Comparison of ENCODE assay signal across 9 mouse cellular contexts in the genomic region with DNA sequence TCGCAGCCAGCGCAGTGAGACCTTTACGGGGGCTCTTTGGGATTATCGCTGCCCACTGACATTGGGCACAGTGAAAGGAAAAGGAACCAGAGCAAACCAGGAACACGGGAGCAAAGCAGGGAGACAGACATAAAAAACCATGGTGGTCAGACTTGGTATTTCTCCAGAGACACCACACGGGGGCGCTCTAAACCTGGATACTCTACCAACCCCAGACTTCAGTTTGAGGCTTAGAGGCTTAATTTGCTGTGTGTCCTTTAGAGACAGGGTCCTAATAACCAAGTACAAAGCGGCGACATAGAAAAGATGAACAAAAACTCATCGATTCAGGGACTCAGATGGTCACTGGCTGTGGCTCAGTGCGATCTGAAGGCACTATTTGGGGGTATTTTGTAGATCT. TPM values are rescaled to one million over a fixed set of nuclear protein-coding genes. Genes with fewer than 3 reads are reported as not detected.
DNase-seq lines count a peak whose midpoint lies in the region; ATAC-seq and TF ChIP-seq lines count a peak whose summit lies in the region.
"Had no signal": no experiment of that assay in that cellular context is flagged by ENCODE, and none has a peak within 500 bp of the region (broad histone marks: within the 10 kb centered on the region; RNA-seq: fewer than 3 reads in every experiment).

No protein-coding gene starts in this region.

- H3K36me3 ChIP-seq in heart, postnatal 0 days (replicated peaks; ENCODE audit: control insufficient read depth, insufficient read depth, low read length): no peaks in the 10 kb centered on the region
- no peaks in the 10 kb centered on the region for H3K36me3 ChIP-seq in CH12.LX (replicated peaks in 1 of 2; ENCODE audit: control insufficient read depth in 1 of 2, insufficient read depth in 1 of 2, low read length in 1 of 2)
- no peaks in the 10 kb centered on the region for H3K36me3 ChIP-seq in forebrain, postnatal 0 days (ENCODE audit: insufficient read depth)
- no peaks in the 10 kb centered on the region for H3K36me3 ChIP-seq in midbrain, embryonic 15.5 days (replicated peaks)
- H3K36me3 ChIP-seq: liver, embryonic 13.5 days had no signal

- in situ Hi-C loops in CH12.LX (cut with MboI; ENCODE audit: low pct_ligation_motif_present, low pct_unique_long_range_greater_than_20kb, low sequenced_read_pairs): loop anchor here (10.0 to 25.0 kb wide), 3 partner anchors 119 to 532 kb away; a partner anchor contains a TSS

- H3K9me3 ChIP-seq in heart, postnatal 0 days (replicated peaks; ENCODE audit: control insufficient read depth, low read length): no peaks in the 10 kb centered on the region
- H3K9me3 ChIP-seq in CH12.LX (replicated peaks; ENCODE audit: low read length): no peaks in the 10 kb centered on the region
- H3K9me3 ChIP-seq in forebrain, postnatal 0 days (ENCODE audit: low read length): peaks cover 3% of the 10 kb centered on the region; the same call in 1 of the 2 replicates
- H3K9me3 ChIP-seq in midbrain, embryonic 15.5 days: no peaks in the 10 kb centered on the region
- H3K9me3 ChIP-seq: liver, embryonic 13.5 days had no signal

- H3K4me2 ChIP-seq in heart, postnatal 0 days (ENCODE audit: low read depth, low read length): no peak overlapping the region
- peak overlapping the region; percentile 19; the same call in 1 of the 2 replicates for H3K4me2 ChIP-seq in CH12.LX (ENCODE audit: insufficient read depth, low read depth, poor library complexity, severe bottlenecking)
- peak overlapping the region; percentile 14; the same call in 1 of the 2 replicates for H3K4me2 ChIP-seq in forebrain, postnatal 0 days (ENCODE audit: low read depth)
- peak overlapping the region; percentile 11; the same call in 1 of the 2 replicates for H3K4me2 ChIP-seq in midbrain, embryonic 15.5 days
- H3K4me2 ChIP-seq: liver, embryonic 13.5 days had no signal

- TF ChIP-seq CTCF in heart, postnatal 0 days (IDR thresholded peaks at IDR 0.05; ENCODE audit: low read depth): peak; percentile 64
- peak; percentile 62 to 85 for TF ChIP-seq CTCF in CH12.LX (conservative IDR thresholded peaks at IDR 0.05 in 1 of 2, IDR thresholded peaks at IDR 0.05 in 1 of 2; ENCODE audit: low read depth in 2 of 2, low read length in 2 of 2)
- peak; percentile 84 for TF ChIP-seq CTCF in forebrain, postnatal 0 days (IDR thresholded peaks at IDR 0.05; ENCODE audit: low read depth)

- H3K4me1 ChIP-seq in heart, postnatal 0 days (ENCODE audit: control insufficient read depth, insufficient read depth): no peaks in the 10 kb centered on the region
- H3K4me1 ChIP-seq in CH12.LX (ENCODE audit: control insufficient read depth in 1 of 2, insufficient read depth in 2 of 2): no peaks in the 10 kb centered on the region
- no peaks in the 10 kb centered on the region for H3K4me1 ChIP-seq in forebrain, postnatal 0 days (ENCODE audit: insufficient read depth)
- H3K4me1 ChIP-seq in midbrain, embryonic 15.5 days: 0 out of 2 replicates have a peak, but pooled peaks cover under 1% of the 10 kb centered on the region
- H3K4me1 ChIP-seq: liver, embryonic 13.5 days had no signal

- TF ChIP-seq POLR2A in CH12.LX (IDR thresholded peaks at IDR 0.05; ENCODE audit: low read depth, low read length): no peak

- H3K79me2 ChIP-seq in CH12.LX (replicated peaks; ENCODE audit: control insufficient read depth, extremely low read depth, insufficient read depth, poor library complexity, severe bottlenecking): no peaks in the 10 kb centered on the region; the same call in 1 of the 2 replicates

- 0 out of 2 replicates have a peak, but pooled peaks cover 4% of the 10 kb centered on the region for H3K27me3 ChIP-seq in heart, postnatal 0 days (ENCODE audit: control insufficient read depth, insufficient read depth, low read length)
- H3K27me3 ChIP-seq in CH12.LX (replicated peaks): peaks cover 64% of the 10 kb centered on the region
- no peaks in the 10 kb centered on the region; the same call in 1 of the 2 replicates for H3K27me3 ChIP-seq in forebrain, postnatal 0 days (ENCODE audit: insufficient read depth, low read length)
- peaks cover 5% of the 10 kb centered on the region; the same call in 1 of the 2 replicates for H3K27me3 ChIP-seq in midbrain, embryonic 15.5 days (replicated peaks)
- H3K27me3 ChIP-seq: liver, embryonic 13.5 days had no signal

- WGBS in heart, postnatal 0 days: 11% methylated on average over 11 of the region's 11 CpGs
- WGBS in forebrain, postnatal 0 days: 11% methylated on average over 11 of the region's 11 CpGs
- 14% methylated on average over 11 of the region's 11 CpGs for WGBS in midbrain, embryonic 15.5 days

- peak; percentile 25 for DNase-seq in heart, postnatal 0 days (ENCODE audit: low spot score)
- no peak for DNase-seq in heart, adult 9 months (ENCODE audit: low spot score in 2 of 2)
- peak; percentile 44 for DNase-seq in CH12.LX (ENCODE audit: extremely low read depth)
- peak; percentile 22 for DNase-seq in c-Kit-positive CD71-negative TER-119-negative erythroid progenitor cells, embryonic 14.5 days (ENCODE audit: low read depth)
- peak; percentile 83 for DNase-seq in forebrain, postnatal 0 days
- DNase-seq in layer of hippocampus, postnatal 36 days: peak; percentile 53 to 54
- DNase-seq in gastrocnemius, postnatal 36 days: no peak
- DNase-seq: liver, embryonic 13.5 days had no signal

- H3K9ac ChIP-seq in heart, postnatal 0 days (replicated peaks; ENCODE audit: low read depth, low read length): no peak overlapping the region
- H3K9ac ChIP-seq in CH12.LX (ENCODE audit: insufficient read depth, low read depth): no peak overlapping the region
- H3K9ac ChIP-seq in forebrain, postnatal 0 days: no peak overlapping the region
- no peak overlapping the region for H3K9ac ChIP-seq in midbrain, embryonic 15.5 days
- H3K9ac ChIP-seq: liver, embryonic 13.5 days had no signal

- peak; percentile 77 for TF ChIP-seq RAD21 in CH12.LX (IDR thresholded peaks at IDR 0.05; ENCODE audit: low read depth, low read length)

- no peak for TF ChIP-seq EP300 in heart, postnatal 0 days (IDR thresholded peaks at IDR 0.05; ENCODE audit: low read depth)
- TF ChIP-seq EP300 in CH12.LX (IDR thresholded peaks at IDR 0.05; ENCODE audit: low read length): no peak

- no peak overlapping the region for H3K27ac ChIP-seq in heart, postnatal 0 days (ENCODE audit: low read depth)
- no peak overlapping the region for H3K27ac ChIP-seq in CH12.LX (ENCODE audit: insufficient read depth, low read depth)
- no peak overlapping the region for H3K27ac ChIP-seq in forebrain, postnatal 0 days (ENCODE audit: low read depth, low read length)
- no peak overlapping the region for H3K27ac ChIP-seq in midbrain, embryonic 15.5 days
- H3K27ac ChIP-seq: liver, embryonic 13.5 days had no signal

- dilution Hi-C loops in CH12.LX (cut with MboI; ENCODE audit: extremely low pct_ligation_motif_present, extremely low pct_unique_long_range_greater_than_20kb, low sequenced_read_pairs): no loop called here

- ATAC-seq in heart, postnatal 0 days (ENCODE audit: insufficient read depth, low read depth): no peak
- peak; percentile 50; the same call in 1 of the 2 replicates for ATAC-seq in forebrain, postnatal 0 days
- no peak for ATAC-seq in midbrain, embryonic 15.5 days (replicated peaks)

- H3K4me3 ChIP-seq in heart, postnatal 0 days (ENCODE audit: low read depth, low read length): no peak overlapping the region
- no peak overlapping the region for H3K4me3 ChIP-seq in CH12.LX (replicated peaks in 1 of 3; ENCODE audit: low read depth in 2 of 3, low read length in 2 of 3, poor library complexity in 1 of 3)
- H3K4me3 ChIP-seq in forebrain, postnatal 0 days (ENCODE audit: low read depth, low read length): no peak overlapping the region
- H3K4me3 ChIP-seq in midbrain, embryonic 15.5 days: no peak overlapping the region
- H3K4me3 ChIP-seq: liver, embryonic 13.5 days had no signal

- intact Hi-C loops in gastrocnemius, postnatal 36 days (cut with DNase I): no loop called here

TF ChIP-seq in CH12.LX, 34 proteins besides CTCF, POLR2A, EP300 and RAD21 (continues in another document):
- TF ChIP-seq SMC3 (IDR thresholded peaks at IDR 0.05; ENCODE audit: low read depth, low read length): peak; percentile 63

RNA-seq across cellular contexts. Expression of a gene that starts 39.3 kb away (rescaled TPM):
- 0.12 and 10.5 TPM in 2 replicates for total RNA-seq in heart, postnatal 0 days (2014; rRNA removed; ENCODE audit: low replicate concordance)
- polyA plus RNA-seq in heart, postnatal 0 days (2015; fragmentation: Nextera tagmentation; extraction: Ambion mirVana): 0.55 and 0.78 TPM in 2 replicates
- total RNA-seq in CH12.LX (2012; rRNA removed) (not detected in 2 replicates), CH12.LX (2014; rRNA removed) (not detected in 2 replicates)
- polyA plus RNA-seq in CH12.LX (2012; ENCODE audit: insufficient read length, low read depth): not detected in 2 replicates
- 43.6 and 43.9 TPM in 2 replicates for total RNA-seq in forebrain, postnatal 0 days (2014; rRNA removed)
- 32.3 and 38.8 TPM in 2 replicates for polyA plus RNA-seq in forebrain, postnatal 0 days (2015; fragmentation: Nextera tagmentation; extraction: Ambion mirVana)
- total RNA-seq in layer of hippocampus, postnatal 36 days (2021): 10 to 100 TPM; 69.4 to 82.5 TPM
- 17.9 and 18.6 TPM in 2 replicates for polyA plus RNA-seq in midbrain, embryonic 15.5 days (2015; fragmentation: Nextera tagmentation; extraction: Ambion mirVana)
- total RNA-seq in gastrocnemius, postnatal 36 days (2021): under 1 TPM; 0.46 to 0.69 TPM

RNA-seq across cellular contexts. Expression of a gene that starts 45.4 kb away (rescaled TPM):
- total RNA-seq in heart, postnatal 0 days (2014; rRNA removed; ENCODE audit: low replicate concordance): 0.34 and 1.2 TPM in 2 replicates
- polyA plus RNA-seq in heart, postnatal 0 days (2015; fragmentation: Nextera tagmentation; extraction: Ambion mirVana): 0.07 and 0.14 TPM in 2 replicates
- total RNA-seq in CH12.LX (2012; rRNA removed) (not detected in 2 replicates), CH12.LX (2014; rRNA removed) (not detected in 2 replicates)
- not detected in 2 replicates for polyA plus RNA-seq in CH12.LX (2012; ENCODE audit: insufficient read length, low read depth)
- total RNA-seq in forebrain, postnatal 0 days (2014; rRNA removed): 2.3 and 3.2 TPM in 2 replicates
- 0.49 and 0.85 TPM in 2 replicates for polyA plus RNA-seq in forebrain, postnatal 0 days (2015; fragmentation: Nextera tagmentation; extraction: Ambion mirVana)
- total RNA-seq in layer of hippocampus, postnatal 36 days (2021): 1 to 10 TPM in 1 of 2 experiments, under 1 TPM in 1; 0.91 to 1.3 TPM
- polyA plus RNA-seq in midbrain, embryonic 15.5 days (2015; fragmentation: Nextera tagmentation; extraction: Ambion mirVana): 0.60 and 0.72 TPM in 2 replicates
- total RNA-seq in gastrocnemius, postnatal 36 days (2021): under 1 TPM in 1 of 2 experiments, not detected in 1; 0.05 TPM

RNA-seq across cellular contexts. Expression of a gene that starts 57.6 kb away (rescaled TPM):
- total RNA-seq in heart, postnatal 0 days (2014; rRNA removed; ENCODE audit: low replicate concordance): 0.04 and 0.12 TPM in 2 replicates
- polyA plus RNA-seq in heart, postnatal 0 days (2015; fragmentation: Nextera tagmentation; extraction: Ambion mirVana): 0.16 and 0.22 TPM in 2 replicates
- total RNA-seq in CH12.LX (2012; rRNA removed) (not detected in 2 replicates), CH12.LX (2014; rRNA removed) (not detected in 2 replicates)
- polyA plus RNA-seq in CH12.LX (2012; ENCODE audit: insufficient read length, low read depth): not detected in 2 replicates
- 10.0 and 12.3 TPM in 2 replicates for total RNA-seq in forebrain, postnatal 0 days (2014; rRNA removed)
- 1.8 and 2.1 TPM in 2 replicates for polyA plus RNA-seq in forebrain, postnatal 0 days (2015; fragmentation: Nextera tagmentation; extraction: Ambion mirVana)
- 10 to 100 TPM; 60.1 to 64.6 TPM for total RNA-seq in layer of hippocampus, postnatal 36 days (2021)
- polyA plus RNA-seq in midbrain, embryonic 15.5 days (2015; fragmentation: Nextera tagmentation; extraction: Ambion mirVana): 6.2 and 7.5 TPM in 2 replicates
- total RNA-seq in gastrocnemius, postnatal 36 days (2021): under 1 TPM; 0.49 to 0.56 TPM

Comparison
In these comparisons a context has a peak if more than half of its experiments do, and no peak if none do; other contexts are left out.
1. DNase-seq: peak in heart, postnatal 0 days (single experiment), CH12.LX (single experiment), c-Kit-positive CD71-negative TER-119-negative erythroid progenitor cells, embryonic 14.5 days (single experiment), forebrain, postnatal 0 days (single experiment) and layer of hippocampus, postnatal 36 days (2 of 2); none in heart, adult 9 months (0 of 2) and gastrocnemius, postnatal 36 days (0 of 2).
2. Peak in every context shown above with its lines, with median percentiles within 50 percentile points of each other: CTCF ChIP-seq.